Mouse (Mus musculus) erythroblast, embryonic 14.5 days (primary cell): ENCODE measurements at regions not wholly inside any gene's neighbourhood (a gene's known extent, or its start where the extent isn't known, plus 50 kb on each side); places are given as distances from the start of the nearest gene placed in this dataset.

ENCODE experiments used
- GATA1 ChIP-seq: IDR thresholded peaks from 2 replicates; pipeline ENCODE4 v1.6.1; 2012; ENCODE audit warnings: low read length, inconsistent platforms, mixed read lengths
- TAL1 ChIP-seq: IDR thresholded peaks from 3 replicates; pipeline ENCODE4 v1.6.1; 2012; ENCODE audit warnings: low read length, inconsistent platforms, mixed read lengths

- TF ChIP-seq GATA1 = no peak
- TF ChIP-seq TAL1 = no peak
Observed at GRCm38 (mm10) chr9:69656053-69656452, 104.7 kb downstream of the Foxb1 start.
